Mouse (Mus musculus) liver, embryonic 11.5 days (tissue): ENCODE results near the gene Lpar2. TPM values are rescaled to one million over a fixed set of nuclear protein-coding genes. Genes with fewer than 3 reads are reported as not detected.
A peak's percentile ranks its signal among the peaks of the same experiment; 100 is the strongest.

ENCODE experiments used
- ATAC-seq: fragments of 200-750 bp; cut with Nextera tagmentation; replicated peaks from 2 replicates; pipeline ENCODE4 v1.8.0; 2017; ENCODE audit warnings: moderate number of reproducible peaks, mild to moderate bottlenecking, moderate TSS enrichment, moderate library complexity; ENCODE audit not compliant: low FRiP score
- DNase-seq: peaks from one replicate; pipeline ENCODE4 v3.0.0-alpha.2; 2017; ENCODE audit warnings: low spot score
- H3K27ac ChIP-seq: fragments of 300-500 bp; sonication (generic); 2 replicates; pipeline ENCODE4 v1.5.1; 2014; ENCODE audit warnings: mild to moderate bottlenecking, low read depth, low read length, control low read depth
- H3K27me3 ChIP-seq: fragments of 300-500 bp; sonication (generic); replicated peaks from 2 replicates; pipeline ENCODE4 v1.6.1; 2014; ENCODE audit warnings: low read length, mixed read lengths; ENCODE audit not compliant: control insufficient read depth, insufficient read depth
- H3K36me3 ChIP-seq: fragments of 300-500 bp; sonication (generic); 2 replicates; pipeline ENCODE4 v1.6.1; 2014; ENCODE audit warnings: mild to moderate bottlenecking, low read length, moderate library complexity, mixed read lengths; ENCODE audit not compliant: control insufficient read depth, insufficient read depth
- H3K4me1 ChIP-seq: fragments of 300-500 bp; sonication (generic); replicated peaks from 2 replicates; pipeline ENCODE4 v1.6.1; 2014; ENCODE audit warnings: low read length, mixed read lengths; ENCODE audit not compliant: control insufficient read depth, insufficient read depth
- H3K4me2 ChIP-seq: fragments of 300-500 bp; sonication (generic); 2 replicates; pipeline ENCODE4 v1.6.1; 2014; ENCODE audit warnings: mild to moderate bottlenecking, control low read depth, moderate library complexity
- H3K4me3 ChIP-seq: fragments of 300-500 bp; sonication (generic); 2 replicates; pipeline ENCODE4 v1.5.1; 2014; ENCODE audit warnings: low read depth, low read length, control low read depth
- H3K9ac ChIP-seq: fragments of 300-500 bp; sonication (generic); 2 replicates; pipeline ENCODE4 v1.6.1; 2014; ENCODE audit warnings: low read depth, low read length, control low read depth
- H3K9me3 ChIP-seq: fragments of 300-500 bp; sonication (generic); 2 replicates; pipeline ENCODE4 v1.6.1; 2016; ENCODE audit warnings: low read length, inconsistent platforms, mixed read lengths; ENCODE audit not compliant: control insufficient read depth
- WGBS: fragments of 180-500 bp; shearing (Covaris S2); extraction: QIAGEN DNeasy Blood & Tissue Kit; methylation state at CpG from one replicate; pipeline ENCODE4 v1.1.7; 2014; 5-methylcytosine and 5-hydroxymethylcytosine counted together
- polyA plus RNA-seq: library from polyadenylated mRNA; unstranded; fragments of >200 nt; fragmentation: Nextera tagmentation; extraction: Ambion mirVana; gene quantifications from 2 replicates; pipeline ENCODE4 v1.2.1, GENCODE M21; 2014

Lpar2 gene
- polyA plus RNA-seq, 1 experiment from 2014 or later = 0.44 TPM

DNA sequence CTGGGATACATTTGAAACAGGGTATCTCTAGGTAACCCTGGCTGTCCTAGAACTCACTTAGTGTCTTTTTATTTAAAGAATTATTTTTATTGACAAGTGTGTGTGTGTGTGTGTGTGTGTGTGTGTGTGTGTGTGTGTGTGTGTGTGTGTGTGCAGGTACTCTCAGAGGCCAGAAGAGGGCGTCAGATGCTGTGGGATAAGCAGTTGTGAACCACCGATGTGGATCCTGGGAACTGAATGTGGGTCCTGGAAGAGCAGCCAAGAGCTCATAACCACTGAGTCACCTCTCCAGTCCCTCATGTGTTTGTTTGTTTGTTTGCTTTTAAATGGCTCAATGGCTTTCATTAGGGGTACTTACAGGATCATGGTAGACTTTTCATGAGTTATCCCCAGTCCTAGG is 7.3 kb upstream of the Lpar2 start:
- Histone ChIP-seq H3K36me3 (peaks cover 23% of the 10 kb centered on the region), H3K4me3 (no peak overlapping the region), H3K4me2 (no peak overlapping the region), H3K9ac (no peak overlapping the region), H3K9me3 (no peaks in the 10 kb centered on the region), H3K4me1 (no peaks in the 10 kb centered on the region; the same call in 1 of the 2 replicates), H3K27me3 (no peaks in the 10 kb centered on the region), H3K27ac (no peak overlapping the region)
- no peak for DNase-seq
- WGBS = 92% methylated on average over 2 of the region's 2 CpGs
- ATAC-seq = no peak

DNA sequence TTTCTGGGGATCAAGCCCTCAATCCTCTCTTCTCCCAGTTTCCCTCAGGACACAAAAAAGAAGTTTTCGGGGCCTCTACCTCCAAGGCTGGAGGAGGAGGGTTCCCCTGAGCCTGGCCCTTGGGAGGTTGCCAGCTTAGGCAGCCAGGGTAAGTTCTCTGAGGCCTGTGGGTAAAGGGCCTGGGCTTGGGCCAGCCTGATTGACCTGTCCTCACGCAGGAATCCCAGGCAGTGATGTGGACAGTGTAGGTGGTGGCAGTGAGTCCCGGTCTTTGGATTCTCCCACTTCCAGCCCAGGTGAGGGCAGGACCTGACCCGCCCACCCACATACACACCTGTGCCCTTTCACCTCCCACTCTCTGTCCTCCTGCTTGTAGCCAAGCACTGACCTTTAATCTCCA is 6.8 kb upstream of the Lpar2 start:
- ATAC-seq (no peak), DNase-seq (no peak)
- Histone ChIP-seq H3K36me3 (peaks cover 23% of the 10 kb centered on the region), H3K27me3 (no peaks in the 10 kb centered on the region), H3K9me3 (no peaks in the 10 kb centered on the region), H3K27ac (no peak overlapping the region), H3K4me3 (no peak overlapping the region), H3K4me1 (no peaks in the 10 kb centered on the region), H3K9ac (no peak overlapping the region), H3K4me2 (no peak overlapping the region)
- 88% methylated on average over 4 of the region's 4 CpGs for WGBS

DNA sequence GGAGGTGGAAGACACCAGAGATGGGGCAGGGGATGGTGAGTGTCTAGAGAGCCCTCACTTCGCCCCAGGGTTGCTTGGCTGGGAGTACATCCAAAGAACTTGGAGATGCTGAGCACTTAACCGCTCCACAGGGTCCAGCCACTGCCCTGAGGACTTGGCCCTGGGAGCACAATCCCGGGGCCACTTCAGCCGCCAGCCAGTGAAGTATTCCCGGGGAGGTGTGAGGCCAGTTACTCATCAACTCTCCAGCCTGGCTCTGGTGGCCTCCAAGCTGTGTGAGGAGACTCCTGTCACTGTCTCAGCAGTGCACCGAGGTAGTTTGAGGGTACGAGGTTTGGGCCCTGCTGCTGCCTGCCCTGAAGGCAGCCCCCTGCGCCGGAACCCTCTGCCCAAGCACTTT is 1.8 kb upstream of the Lpar2 start:
- Histone ChIP-seq H3K27me3 (no peaks in the 10 kb centered on the region), H3K27ac (no peak overlapping the region; the same call in 1 of the 2 replicates), H3K4me3 (no peak overlapping the region), H3K4me1 (0 out of 2 replicates have a peak, but pooled peaks cover 4% of the 10 kb centered on the region), H3K9ac (no peak overlapping the region), H3K9me3 (no peaks in the 10 kb centered on the region), H3K4me2 (no peak overlapping the region), H3K36me3 (peaks cover 9% of the 10 kb centered on the region; the same call in 1 of the 2 replicates)
- DNase-seq = no peak
- ATAC-seq = no peak
- 79% methylated on average over 9 of the region's 9 CpGs for WGBS

DNA sequence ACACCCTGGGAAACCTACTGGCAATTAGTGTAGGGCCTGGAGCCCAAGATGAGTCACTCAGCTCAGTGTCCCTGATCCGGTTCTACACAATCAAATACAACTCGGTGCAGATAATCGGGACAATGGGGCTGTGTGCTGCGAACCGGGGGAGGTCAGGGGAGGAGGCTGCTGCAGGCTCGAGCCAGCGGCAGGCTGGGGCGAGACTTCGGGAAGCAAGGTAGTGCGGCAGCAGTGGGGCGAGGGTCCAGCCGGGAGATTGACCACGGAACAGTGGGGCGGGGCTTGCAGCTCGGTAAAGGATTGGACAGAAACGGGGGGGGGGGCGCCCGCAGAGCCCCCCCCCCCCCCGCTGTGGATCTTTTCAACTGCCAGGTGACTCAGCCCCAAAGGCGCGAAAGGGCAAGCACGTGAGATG is 251 bp upstream of the Lpar2 start:
- ATAC-seq (peak; percentile 37), DNase-seq (peak; percentile 65)
- Histone ChIP-seq H3K4me3 (peak overlapping the region; percentile 59), H3K27me3 (no peaks in the 10 kb centered on the region), H3K4me2 (peak overlapping the region; percentile 82), H3K9me3 (no peaks in the 10 kb centered on the region), H3K27ac (no peak overlapping the region; the same call in 1 of the 2 replicates), H3K36me3 (peaks cover 6% of the 10 kb centered on the region; the same call in 1 of the 2 replicates), H3K9ac (peak overlapping the region; percentile 65), H3K4me1 (0 out of 2 replicates have a peak, but pooled peaks cover 4% of the 10 kb centered on the region)
- under 1% methylated on average over 13 of the region's 22 CpGs for WGBS

DNA sequence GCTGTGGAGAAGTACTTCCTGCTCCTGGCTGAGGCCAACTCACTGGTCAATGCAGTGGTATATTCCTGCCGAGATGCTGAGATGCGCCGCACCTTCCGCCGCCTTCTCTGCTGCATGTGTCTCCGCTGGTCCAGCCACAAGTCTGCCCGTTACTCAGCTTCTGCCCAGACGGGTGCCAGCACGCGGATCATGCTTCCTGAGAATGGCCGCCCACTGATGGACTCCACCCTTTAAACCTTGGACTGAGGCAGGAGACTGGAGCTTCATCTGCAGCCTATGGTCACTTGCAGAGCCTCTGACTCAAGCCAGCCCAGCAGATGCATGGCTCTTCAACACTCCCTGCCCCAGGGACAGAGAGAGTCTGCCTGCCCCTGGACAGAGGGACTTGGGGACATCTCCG is 4.1 kb downstream of the Lpar2 start:
- Histone ChIP-seq H3K4me2 (no peak overlapping the region), H3K27ac (no peak overlapping the region), H3K4me3 (no peak overlapping the region), H3K9me3 (no peaks in the 10 kb centered on the region), H3K9ac (no peak overlapping the region), H3K36me3 (no peaks in the 10 kb centered on the region), H3K4me1 (0 out of 2 replicates have a peak, but pooled peaks cover 4% of the 10 kb centered on the region), H3K27me3 (no peaks in the 10 kb centered on the region)
- ATAC-seq = no peak
- WGBS = 88% methylated on average over 12 of the region's 12 CpGs
- no peak for DNase-seq

DNA sequence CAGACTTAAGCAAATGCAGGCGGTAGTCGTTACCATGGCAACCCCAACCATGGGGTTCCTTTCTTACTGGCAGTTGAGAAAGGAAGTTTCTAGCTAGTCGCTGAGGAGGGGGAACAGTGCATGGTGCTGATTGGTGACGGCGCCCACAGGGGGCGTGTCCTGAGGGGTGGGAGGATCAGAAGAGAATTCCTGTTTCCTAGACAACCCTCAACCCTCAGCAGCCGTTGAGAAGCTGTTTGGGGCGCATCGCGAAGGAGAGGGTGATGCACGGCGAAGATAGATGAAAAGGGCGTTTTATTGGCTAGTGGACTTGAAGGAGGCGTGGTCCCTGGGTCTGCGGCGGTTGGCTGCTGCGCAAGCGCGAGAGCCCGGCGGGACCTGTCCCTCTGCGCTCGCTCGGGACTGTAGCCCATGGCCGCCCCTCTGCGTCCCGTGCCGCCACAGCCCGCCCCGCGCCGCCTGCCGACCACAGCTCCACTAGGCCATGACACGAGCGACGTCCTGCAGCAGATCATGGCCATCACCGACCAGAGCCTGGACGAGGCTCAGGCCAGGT is 10.1 kb downstream of the Lpar2 start, which contains the start of gene Pbx4:
TSS of gene Pbx4 (plus strand) at position 194 of the 556 bp plus-strand sequence.
- peak; percentile 88 for DNase-seq
- no peak within 1 kb of the TSS for H3K27ac ChIP-seq
- no peaks in the 10 kb centered on the region for H3K27me3 ChIP-seq
- WGBS = under 1% methylated on average over 38 of the region's 38 CpGs
- ATAC-seq = peak; percentile 92
- H3K36me3 ChIP-seq = no peaks in the 10 kb centered on the region
- H3K4me3 ChIP-seq = peak within 1 kb of the TSS; percentile 69
- peaks cover 11% of the 10 kb centered on the region for H3K4me1 ChIP-seq
- H3K9ac ChIP-seq = peak within 1 kb of the TSS; percentile 73
- peak within 1 kb of the TSS; percentile 95 for H3K4me2 ChIP-seq
- H3K9me3 ChIP-seq = no peaks in the 10 kb centered on the region

DNA sequence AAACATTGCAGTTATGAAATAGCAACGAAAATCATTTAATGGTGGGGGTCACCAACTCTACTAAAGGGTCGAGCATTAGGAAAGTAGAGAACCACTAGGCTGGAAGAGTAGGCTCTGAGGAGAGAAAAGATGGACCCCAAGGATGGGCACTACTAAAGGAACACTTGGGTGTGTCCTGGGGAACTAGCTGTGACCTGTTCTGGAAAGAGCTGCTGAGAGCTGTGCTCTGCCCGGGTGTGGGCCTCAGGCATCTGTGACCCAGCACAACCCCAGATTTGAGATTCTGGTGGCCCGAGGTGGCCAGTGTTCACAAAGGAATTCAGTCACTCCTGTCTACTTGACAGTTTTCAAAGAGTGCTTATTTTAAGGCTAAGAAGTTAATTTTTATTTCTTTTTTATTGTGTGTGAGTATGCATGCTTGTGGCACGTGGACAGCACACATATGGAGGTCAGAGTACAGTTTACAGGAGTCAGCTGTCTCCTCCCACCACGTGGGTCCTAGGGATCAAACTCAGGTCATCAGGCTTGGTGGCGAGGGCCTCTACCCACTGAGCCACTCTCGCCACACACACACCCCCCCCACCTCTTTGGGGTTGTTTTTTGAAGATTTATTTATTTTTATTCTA is 14.9 kb downstream of the Lpar2 start:
- 71% methylated on average over 8 of the region's 8 CpGs for WGBS
- H3K27ac ChIP-seq = no peak overlapping the region
- H3K27me3 ChIP-seq = no peaks in the 10 kb centered on the region
- no peak for ATAC-seq
- no peaks in the 10 kb centered on the region for H3K36me3 ChIP-seq
- no peak for DNase-seq
- H3K4me2 ChIP-seq = no peak overlapping the region
- no peak overlapping the region for H3K9ac ChIP-seq
- no peaks in the 10 kb centered on the region for H3K9me3 ChIP-seq
- H3K4me3 ChIP-seq = no peak overlapping the region
- H3K4me1 ChIP-seq = peaks cover 6% of the 10 kb centered on the region

DNA sequence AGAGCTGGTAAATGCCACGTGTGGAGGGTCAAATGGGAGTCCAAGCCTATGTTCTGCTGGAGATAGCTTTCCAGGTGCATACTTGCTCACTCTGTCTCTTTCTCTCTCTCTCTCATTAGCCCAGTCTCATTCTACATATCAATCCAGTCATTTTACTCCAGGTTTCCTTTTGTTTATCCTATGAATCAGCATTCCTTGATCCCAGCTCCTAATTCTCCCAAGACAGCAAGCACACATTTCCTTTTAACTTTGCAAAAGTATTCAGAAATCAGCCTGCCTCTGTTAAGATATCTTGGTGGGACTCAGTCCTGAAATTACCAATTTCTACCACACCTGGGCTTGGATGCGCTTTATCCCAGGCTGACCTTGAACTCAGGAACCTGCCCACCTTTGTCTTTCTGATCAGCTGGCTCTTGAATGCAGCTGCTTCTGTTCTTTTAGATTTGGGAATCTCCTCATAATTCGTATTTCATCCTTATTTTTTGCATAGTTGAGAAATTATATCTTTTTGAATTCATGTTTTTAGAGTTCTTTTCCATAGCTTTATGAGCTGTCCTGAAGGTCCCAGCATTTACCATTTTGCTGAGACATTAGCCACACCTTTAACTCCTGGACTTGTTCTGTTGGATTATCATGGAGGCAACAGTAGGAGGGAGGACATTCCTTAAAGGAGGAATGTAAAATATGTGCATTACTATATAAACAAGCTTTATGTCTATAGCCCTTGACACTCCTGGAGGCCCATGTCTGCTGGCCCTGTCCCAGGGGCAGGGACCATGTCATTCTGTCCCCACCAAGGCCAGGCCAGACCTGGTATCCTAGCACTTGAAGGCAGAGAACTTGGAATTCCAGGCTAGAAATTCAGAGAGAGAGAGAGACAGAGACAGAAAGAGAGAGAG is 25.2 kb downstream of the Lpar2 start:
- H3K4me1 ChIP-seq = no peaks in the 10 kb centered on the region; the same call in 1 of the 2 replicates
- no peak overlapping the region for H3K9ac ChIP-seq
- H3K9me3 ChIP-seq = no peaks in the 10 kb centered on the region
- H3K4me3 ChIP-seq = no peak overlapping the region
- no peak overlapping the region for H3K27ac ChIP-seq
- DNase-seq (no peak), ATAC-seq (no peak)
- H3K4me2 ChIP-seq = no peak overlapping the region
- H3K27me3 ChIP-seq = no peaks in the 10 kb centered on the region
- WGBS = 62% methylated on average over 3 of the region's 3 CpGs
- no peaks in the 10 kb centered on the region for H3K36me3 ChIP-seq
